Mouse (Mus musculus) kidney, postnatal 4 days (tissue): ENCODE data around the gene Usp25.

ENCODE experiments used
- DNase-seq, 2 experiments: peaks; one replicate each; pipeline ENCODE4 v3.0.0; 2021; ENCODE audit warnings: mixed read lengths in 2 of 2

The Usp25 gene

DNA sequence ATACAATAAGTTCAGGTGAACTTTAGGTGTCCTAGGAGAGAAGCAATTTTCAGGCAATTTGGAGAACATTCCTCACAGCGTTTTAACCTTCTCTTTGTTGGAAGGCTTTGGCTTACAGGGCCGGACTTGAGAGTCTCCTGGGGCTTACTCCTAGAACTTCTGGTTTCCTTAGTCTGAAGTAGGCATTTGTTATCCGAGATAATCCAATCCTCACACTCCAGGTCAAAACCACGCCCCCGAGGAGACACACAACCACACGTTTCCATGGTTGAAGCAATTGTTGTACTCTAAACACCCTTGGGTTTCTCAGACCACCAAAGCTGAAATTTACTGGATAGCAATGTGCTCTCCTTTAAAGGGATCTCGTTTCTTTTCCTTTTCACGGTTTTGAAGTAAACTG, 136.8 kb downstream of the Usp25 start:
- no peak for DNase-seq

GRCm38 (mm10) chr16:77150884-77151283, 137.4 kb downstream of the Usp25 start:
- no peak for DNase-seq

GRCm38 (mm10) chr16:77152288-77152687, 138.8 kb downstream of the Usp25 start:
- no peak for DNase-seq

GRCm38 (mm10) chr16:77153216-77153715, 139.8 kb downstream of the Usp25 start:
- DNase-seq, result no peak

DNA sequence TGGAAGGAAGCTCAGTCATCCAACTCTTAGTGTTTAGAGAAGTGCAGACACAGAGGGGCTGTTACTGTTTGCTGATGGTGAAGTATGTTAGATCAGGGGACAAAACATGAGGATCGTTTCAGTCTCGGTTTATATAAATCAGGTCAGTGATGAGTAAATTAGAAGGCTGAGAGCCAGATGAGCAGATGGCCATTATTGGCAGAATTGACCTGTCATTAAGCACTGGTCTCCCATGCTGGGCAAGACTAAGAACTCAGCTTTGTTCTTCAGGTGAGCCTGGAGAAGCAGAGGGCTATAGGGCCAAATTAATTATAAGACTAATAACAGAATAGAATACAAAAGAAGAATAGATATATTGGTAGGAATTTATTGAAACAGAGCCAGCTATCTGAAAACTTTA, 140.3 kb downstream of the Usp25 start:
- no peak for DNase-seq

- DNase-seq, result no peak
These were observed 141.3 kb downstream of the Usp25 start for GRCm38 (mm10) chr16:77154831-77155230.
